Mouse (Mus musculus) hindbrain, embryonic 12.5 days (tissue): Measurements from ENCODE around the gene Gpbar1. TPM values are rescaled to one million over a fixed set of nuclear protein-coding genes. Genes with fewer than 3 reads are reported as not detected.

Source experiments
- ATAC-seq: fragments of 200-750 bp; cut with Nextera tagmentation; 2 replicates; pipeline ENCODE4 v1.8.0; 2017; ENCODE audit warnings: moderate TSS enrichment; ENCODE audit not compliant: low FRiP score
- H3K27ac ChIP-seq: fragments of 300-500 bp; sonication (generic); 2 replicates; pipeline ENCODE4 v1.5.1; 2016; ENCODE audit warnings: mild to moderate bottlenecking
- H3K27me3 ChIP-seq: fragments of 300-500 bp; sonication (generic); 2 replicates; pipeline ENCODE4 v1.6.1; 2016; ENCODE audit warnings: mild to moderate bottlenecking
- H3K36me3 ChIP-seq: fragments of 300-500 bp; sonication (generic); 2 replicates; pipeline ENCODE4 v1.6.1; 2016; ENCODE audit warnings: mild to moderate bottlenecking
- H3K4me1 ChIP-seq: fragments of 300-500 bp; sonication (generic); 2 replicates; pipeline ENCODE4 v1.6.1; 2016
- H3K4me2 ChIP-seq: fragments of 300-500 bp; sonication (generic); replicated peaks from 2 replicates; pipeline ENCODE4 v1.6.1; 2016; ENCODE audit warnings: mild to moderate bottlenecking
- H3K4me3 ChIP-seq: fragments of 300-500 bp; sonication (generic); 2 replicates; pipeline ENCODE4 v1.5.1; 2016; ENCODE audit warnings: mild to moderate bottlenecking
- H3K9ac ChIP-seq: fragments of 300-500 bp; sonication (generic); 2 replicates; pipeline ENCODE4 v1.6.1; 2016; ENCODE audit warnings: mild to moderate bottlenecking, moderate library complexity
- H3K9me3 ChIP-seq: fragments of 300-500 bp; sonication (generic); replicated peaks from 2 replicates; pipeline ENCODE4 v1.6.1; 2016; ENCODE audit warnings: mild to moderate bottlenecking
- WGBS: fragments of 180-500 bp; shearing (Covaris S2); methylation state at CpG from one replicate; pipeline ENCODE4 v1.1.7; 2016; 5-methylcytosine and 5-hydroxymethylcytosine counted together
- polyA plus RNA-seq: library from polyadenylated mRNA; unstranded; fragments of >200 nt; fragmentation: Nextera tagmentation; extraction: Ambion mirVana; gene quantifications from 2 replicates; pipeline ENCODE4 v1.2.1, GENCODE M21; 2016

Gpbar1 gene
- polyA plus RNA-seq, 1 experiment from 2014 or later: 0.19 TPM

DNA sequence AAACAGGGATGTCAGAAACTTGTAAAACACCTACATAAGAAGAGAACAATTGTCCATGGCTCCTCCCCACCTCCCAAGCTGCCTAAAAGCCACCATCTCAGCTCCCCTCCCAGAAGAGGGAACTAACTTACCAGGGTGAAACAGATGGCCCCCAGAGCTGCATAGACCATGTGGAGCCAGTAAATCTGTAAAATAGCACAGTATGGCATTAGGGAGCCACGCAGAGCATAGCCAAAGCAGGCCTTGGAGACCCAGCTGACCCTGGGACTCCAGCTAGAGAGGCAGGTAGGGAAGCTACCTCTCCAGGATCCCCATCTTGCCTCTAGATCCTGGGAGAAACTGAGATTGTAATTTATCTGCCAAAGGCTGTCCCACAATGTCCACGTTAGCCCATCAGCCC is 11.4 kb downstream of the Gpbar1 start:
- no peak for ATAC-seq
- no peak overlapping the region for H3K4me3 ChIP-seq
- no peak overlapping the region for H3K4me2 ChIP-seq
- WGBS: 90% methylated on average over 2 of the region's 2 CpGs
- H3K9me3 ChIP-seq: no peaks in the 10 kb centered on the region
- H3K27me3 ChIP-seq: no peaks in the 10 kb centered on the region
- H3K9ac ChIP-seq: no peak overlapping the region
- no peak overlapping the region for H3K27ac ChIP-seq
- H3K36me3 ChIP-seq: peaks cover 33% of the 10 kb centered on the region
- peaks cover 8% of the 10 kb centered on the region for H3K4me1 ChIP-seq

DNA sequence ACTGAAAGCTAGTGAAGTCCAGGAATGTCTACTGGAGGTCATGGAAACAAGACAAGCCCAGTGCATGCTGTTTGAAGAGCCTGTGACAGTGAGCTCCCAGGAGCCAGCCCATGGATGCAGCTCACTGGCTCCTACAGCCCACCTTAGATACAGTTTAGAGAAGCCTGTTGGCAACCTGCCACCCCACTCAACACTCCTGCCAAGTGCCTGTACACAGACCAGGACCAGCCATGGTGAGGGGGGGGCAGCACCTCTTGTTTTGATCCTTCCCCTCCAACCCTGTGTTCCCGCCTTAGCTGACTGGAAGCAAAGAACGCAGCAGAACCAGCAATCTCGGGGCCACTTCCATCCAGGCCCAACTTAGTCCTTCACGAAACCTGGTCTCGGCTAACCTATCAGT is 11.8 kb downstream of the Gpbar1 start:
- 96% methylated on average over 5 of the region's 5 CpGs for WGBS
- H3K36me3 ChIP-seq: peaks cover 33% of the 10 kb centered on the region
- no peak overlapping the region for H3K4me2 ChIP-seq
- H3K27me3 ChIP-seq: no peaks in the 10 kb centered on the region
- no peak overlapping the region for H3K27ac ChIP-seq
- H3K9me3 ChIP-seq: no peaks in the 10 kb centered on the region
- H3K9ac ChIP-seq: no peak overlapping the region
- ATAC-seq: no peak
- peaks cover 10% of the 10 kb centered on the region for H3K4me1 ChIP-seq
- no peak overlapping the region for H3K4me3 ChIP-seq

DNA sequence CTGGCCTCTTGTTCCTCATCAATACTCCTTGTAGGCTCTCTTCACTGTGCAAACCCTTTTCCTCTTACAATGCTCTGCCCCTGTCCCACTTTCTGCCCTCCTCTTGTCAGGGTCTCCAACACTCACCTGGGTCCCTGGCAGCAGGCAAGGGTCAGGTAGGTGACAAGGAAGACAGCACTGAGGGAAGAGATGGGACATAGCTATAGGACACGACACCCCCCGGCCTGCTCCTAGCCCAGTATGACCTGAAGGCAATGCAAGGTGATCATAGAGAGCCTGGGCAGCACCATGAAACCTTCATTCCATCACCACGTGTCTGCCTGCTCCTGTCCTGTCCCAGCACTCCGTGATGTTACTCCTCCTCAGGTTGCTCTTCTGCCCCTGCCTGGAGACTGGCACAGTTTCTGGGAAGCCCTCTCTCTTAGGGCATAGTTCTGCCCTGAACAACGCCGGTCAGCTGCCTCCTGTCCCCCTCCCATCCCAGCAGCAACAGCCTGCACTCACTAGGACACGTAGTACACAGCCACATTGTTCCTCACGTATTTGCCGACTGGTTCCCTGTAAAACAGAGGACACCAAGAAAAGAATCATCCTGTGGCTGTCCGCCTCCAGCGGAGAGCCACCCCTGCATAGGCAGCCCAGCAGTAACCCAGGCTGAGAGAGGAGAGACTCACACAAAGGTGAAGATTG is 14.1 kb downstream of the Gpbar1 start:
- Histone ChIP-seq H3K27me3 (no peaks in the 10 kb centered on the region), H3K4me3 (no peak overlapping the region), H3K27ac (no peak overlapping the region), H3K4me2 (no peak overlapping the region), H3K4me1 (peaks cover 22% of the 10 kb centered on the region), H3K9ac (no peak overlapping the region), H3K9me3 (no peaks in the 10 kb centered on the region), H3K36me3 (peaks cover 36% of the 10 kb centered on the region)
- ATAC-seq: no peak
- 87% methylated on average over 11 of the region's 11 CpGs for WGBS

DNA sequence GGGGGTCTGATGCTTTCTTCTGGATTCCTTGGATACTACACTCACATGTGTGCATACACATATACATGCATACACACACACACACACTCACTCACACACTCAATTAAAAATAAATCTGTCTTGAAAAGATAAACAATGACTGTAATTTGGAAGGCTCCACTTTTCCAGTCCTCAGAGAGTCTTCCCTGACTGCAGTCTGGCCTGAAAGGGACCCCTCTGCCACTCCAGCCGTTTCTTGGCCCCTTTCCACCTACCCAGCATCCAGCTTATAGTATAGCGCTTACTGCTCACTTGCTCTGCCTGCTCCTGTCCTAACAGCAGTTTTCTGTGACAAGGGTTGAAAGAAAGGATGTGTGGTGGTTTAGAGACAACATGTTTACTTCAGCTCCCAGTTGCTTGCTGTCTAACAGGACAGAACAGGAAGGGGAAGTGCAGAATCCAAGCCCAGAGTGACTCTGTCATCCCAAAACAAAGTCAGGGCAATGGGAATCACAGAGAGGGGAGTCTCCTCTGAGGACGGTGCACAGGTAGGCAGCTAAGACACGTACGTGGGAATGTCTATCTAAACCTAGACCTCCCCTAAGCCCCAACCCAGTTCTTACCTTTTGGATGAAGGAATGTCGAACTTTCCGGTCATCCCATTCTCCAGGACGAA is 15.1 kb downstream of the Gpbar1 start:
- Histone ChIP-seq H3K4me2 (no peak overlapping the region), H3K27ac (no peak overlapping the region), H3K9me3 (no peaks in the 10 kb centered on the region), H3K36me3 (peaks cover 36% of the 10 kb centered on the region), H3K4me1 (peaks cover 22% of the 10 kb centered on the region), H3K9ac (no peak overlapping the region), H3K4me3 (no peak overlapping the region), H3K27me3 (no peaks in the 10 kb centered on the region)
- no peak for ATAC-seq
- WGBS: 85% methylated on average over 8 of the region's 8 CpGs

DNA sequence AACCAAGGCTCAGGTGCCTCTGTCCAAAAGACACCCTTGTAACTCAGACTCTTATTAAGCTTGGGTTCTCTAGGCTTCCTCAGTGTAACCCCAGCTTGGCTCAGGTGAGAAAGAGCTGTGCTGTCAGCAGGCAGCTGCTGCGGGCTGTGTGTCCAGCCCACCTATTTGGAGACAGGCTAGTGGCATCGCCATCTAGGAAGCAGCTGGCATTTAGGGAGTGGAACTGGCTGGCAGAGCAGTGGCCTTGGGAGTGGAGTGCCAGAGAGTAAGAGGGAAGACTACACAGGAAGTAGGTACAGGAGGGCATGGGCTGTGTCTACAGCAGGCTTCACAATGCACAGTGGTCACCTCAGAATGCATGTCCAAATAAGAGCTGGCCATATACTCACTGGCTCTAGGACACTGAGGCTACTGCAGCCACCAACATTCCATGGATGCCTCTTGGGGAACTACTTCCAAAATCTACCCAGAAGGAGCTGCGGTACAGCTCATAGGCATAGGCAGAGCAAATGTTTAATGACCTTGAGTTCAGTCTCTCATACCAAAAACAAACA is 15.8 kb downstream of the Gpbar1 start:
- no peak for ATAC-seq
- 93% methylated on average over 3 of the region's 3 CpGs for WGBS
- Histone ChIP-seq H3K4me1 (peaks cover 22% of the 10 kb centered on the region), H3K9me3 (no peaks in the 10 kb centered on the region), H3K4me3 (no peak overlapping the region), H3K4me2 (no peak overlapping the region), H3K27ac (no peak overlapping the region), H3K36me3 (peaks cover 31% of the 10 kb centered on the region), H3K9ac (no peak overlapping the region), H3K27me3 (no peaks in the 10 kb centered on the region)

DNA sequence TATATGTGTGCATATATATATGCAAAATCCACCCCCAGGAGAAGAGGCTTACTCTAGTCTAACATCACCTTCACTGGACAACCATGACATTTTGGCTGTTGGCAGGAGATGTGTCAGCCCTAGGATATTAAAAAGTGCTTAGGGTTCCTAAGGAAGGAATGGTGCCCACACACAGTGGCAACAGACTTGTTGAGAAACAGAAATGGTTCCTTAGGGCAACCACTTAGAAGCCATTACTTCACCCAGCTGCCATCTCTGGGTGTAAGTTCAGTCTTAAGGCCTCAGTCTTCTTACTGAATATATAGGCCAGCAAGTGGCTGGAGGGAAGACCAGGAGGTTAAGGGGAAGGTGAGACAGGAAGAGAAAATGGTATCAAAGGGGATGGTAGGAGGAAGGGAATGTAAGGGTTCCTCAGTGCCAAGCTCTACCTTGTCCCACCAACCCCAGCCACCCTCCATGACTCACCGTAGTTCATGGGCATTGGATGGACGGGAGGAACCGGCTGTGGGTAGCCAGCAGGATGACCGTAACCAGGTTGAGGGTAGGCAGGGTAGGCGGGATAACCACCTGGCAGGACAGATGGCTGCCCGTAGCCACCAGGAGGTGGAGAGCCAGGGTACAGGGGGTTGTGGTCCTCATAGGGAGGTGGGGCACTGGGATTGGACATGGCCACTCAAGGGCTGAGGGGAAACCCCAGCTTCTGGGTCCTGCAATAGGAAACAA is 16.5 kb downstream of the Gpbar1 start:
- H3K9me3 ChIP-seq: no peaks in the 10 kb centered on the region
- peak; percentile 4; the same call in 1 of the 2 replicates for ATAC-seq
- H3K4me1 ChIP-seq: peaks cover 22% of the 10 kb centered on the region
- H3K4me3 ChIP-seq: no peak overlapping the region
- H3K27me3 ChIP-seq: no peaks in the 10 kb centered on the region
- H3K27ac ChIP-seq: peak overlapping the region; percentile 86
- peak overlapping the region; percentile 54; the same call in 1 of the 2 replicates for H3K9ac ChIP-seq
- H3K4me2 ChIP-seq: peak overlapping the region; percentile 32; the same call in 1 of the 2 replicates
- 90% methylated on average over 6 of the region's 6 CpGs for WGBS
- H3K36me3 ChIP-seq: peaks cover 24% of the 10 kb centered on the region

DNA sequence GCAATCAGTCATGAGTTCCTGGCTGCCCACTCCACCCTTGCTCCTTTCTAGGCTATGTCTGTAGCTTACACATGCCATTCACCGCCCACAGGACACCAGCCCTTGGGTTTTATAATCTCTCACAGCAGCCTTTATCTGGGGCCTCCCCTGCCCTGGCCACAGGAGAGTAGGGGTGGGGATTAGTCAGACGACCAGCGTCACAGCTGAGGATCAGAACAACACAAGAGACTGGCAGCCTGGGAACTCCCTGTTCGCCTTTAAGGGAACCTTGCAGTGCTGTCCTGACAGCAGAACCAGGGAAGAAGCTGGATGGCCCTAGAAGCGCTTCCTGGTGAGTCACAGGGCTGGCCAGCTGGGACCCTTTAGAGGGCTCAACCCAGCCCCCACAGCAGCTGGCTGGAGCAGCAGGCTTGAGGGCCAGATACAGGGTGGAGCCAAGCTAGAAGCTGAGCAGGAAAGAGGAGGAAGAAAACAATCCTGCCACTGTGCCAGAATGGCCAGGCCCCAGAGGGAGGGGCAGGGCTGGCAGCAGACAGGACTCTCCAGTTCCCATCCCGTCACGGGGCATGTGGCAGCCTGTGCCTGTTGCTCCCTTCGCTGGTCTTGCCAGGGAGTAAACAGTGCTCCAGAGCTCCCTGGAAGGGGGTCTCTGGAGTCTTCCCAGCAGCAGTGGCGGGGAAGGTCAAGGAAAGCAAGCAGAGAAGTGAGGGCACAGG is 17.3 kb downstream of the Gpbar1 start:
- Histone ChIP-seq H3K4me2 (peak overlapping the region; percentile 32), H3K4me1 (peaks cover 22% of the 10 kb centered on the region), H3K27me3 (no peaks in the 10 kb centered on the region), H3K27ac (peak overlapping the region; percentile 86), H3K9me3 (no peaks in the 10 kb centered on the region), H3K4me3 (no peak overlapping the region; the same call in 1 of the 2 replicates), H3K9ac (peak overlapping the region; percentile 54), H3K36me3 (peaks cover 17% of the 10 kb centered on the region)
- peak; percentile 86 for ATAC-seq
- WGBS: 26% methylated on average over 9 of the region's 9 CpGs

DNA sequence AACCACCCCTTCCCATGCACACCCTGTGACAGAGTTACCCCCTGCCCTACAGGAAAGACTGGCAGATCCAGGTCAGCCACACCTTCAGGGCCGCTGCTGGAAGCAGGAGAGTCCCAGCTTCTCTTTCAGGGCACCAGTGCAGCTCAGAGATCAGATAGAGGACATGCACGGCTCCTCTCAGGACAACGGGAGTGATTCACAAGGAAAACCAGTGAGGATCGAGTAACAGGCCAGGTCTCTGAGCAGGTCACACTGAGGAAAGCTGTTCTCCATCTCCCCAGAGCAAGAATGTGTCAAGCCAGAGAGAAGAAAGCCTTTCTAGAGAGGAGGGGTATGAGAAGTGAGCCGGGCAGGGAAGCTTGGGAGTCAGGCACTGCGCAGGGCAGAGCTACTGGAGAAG is 18.1 kb downstream of the Gpbar1 start:
- H3K36me3 ChIP-seq: peaks cover 14% of the 10 kb centered on the region; the same call in 1 of the 2 replicates
- peaks cover 22% of the 10 kb centered on the region for H3K4me1 ChIP-seq
- H3K4me3 ChIP-seq: no peak overlapping the region
- H3K9me3 ChIP-seq: no peaks in the 10 kb centered on the region
- H3K4me2 ChIP-seq: no peak overlapping the region
- H3K27me3 ChIP-seq: no peaks in the 10 kb centered on the region
- ATAC-seq: no peak
- H3K9ac ChIP-seq: 0 out of 2 replicates have a peak overlapping the region, but pooled peaks have one; percentile 54
- peak overlapping the region; percentile 86 for H3K27ac ChIP-seq
- 67% methylated on average over 6 of the region's 6 CpGs for WGBS

DNA sequence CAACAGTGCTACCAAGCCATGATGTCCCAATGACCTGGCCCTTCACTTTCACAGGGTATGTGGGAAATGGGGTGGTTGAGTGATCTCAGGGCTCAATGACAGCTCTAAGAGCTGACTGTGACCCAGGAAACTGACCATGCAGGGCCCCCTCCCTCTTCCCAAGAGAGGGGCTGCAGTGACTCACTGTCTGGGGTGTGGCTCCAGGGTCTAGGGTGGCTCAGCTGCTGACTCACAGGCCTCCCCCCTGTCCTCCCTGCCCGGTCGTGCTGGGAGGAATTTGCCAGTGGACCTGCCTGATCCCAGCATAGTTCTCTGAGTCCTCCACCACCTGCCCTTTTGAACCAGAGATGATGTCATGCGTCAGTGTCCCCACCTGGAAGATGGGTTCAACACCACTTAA is 18.9 kb downstream of the Gpbar1 start:
- H3K4me3 ChIP-seq: no peak overlapping the region
- 80% methylated on average over 3 of the region's 3 CpGs for WGBS
- H3K9me3 ChIP-seq: no peaks in the 10 kb centered on the region
- no peak for ATAC-seq
- H3K9ac ChIP-seq: no peak overlapping the region
- H3K4me1 ChIP-seq: peaks cover 22% of the 10 kb centered on the region
- H3K27me3 ChIP-seq: no peaks in the 10 kb centered on the region
- H3K4me2 ChIP-seq: no peak overlapping the region
- 0 out of 2 replicates have a peak, but pooled peaks cover 11% of the 10 kb centered on the region for H3K36me3 ChIP-seq
- peak overlapping the region; percentile 86; the same call in 1 of the 2 replicates for H3K27ac ChIP-seq

DNA sequence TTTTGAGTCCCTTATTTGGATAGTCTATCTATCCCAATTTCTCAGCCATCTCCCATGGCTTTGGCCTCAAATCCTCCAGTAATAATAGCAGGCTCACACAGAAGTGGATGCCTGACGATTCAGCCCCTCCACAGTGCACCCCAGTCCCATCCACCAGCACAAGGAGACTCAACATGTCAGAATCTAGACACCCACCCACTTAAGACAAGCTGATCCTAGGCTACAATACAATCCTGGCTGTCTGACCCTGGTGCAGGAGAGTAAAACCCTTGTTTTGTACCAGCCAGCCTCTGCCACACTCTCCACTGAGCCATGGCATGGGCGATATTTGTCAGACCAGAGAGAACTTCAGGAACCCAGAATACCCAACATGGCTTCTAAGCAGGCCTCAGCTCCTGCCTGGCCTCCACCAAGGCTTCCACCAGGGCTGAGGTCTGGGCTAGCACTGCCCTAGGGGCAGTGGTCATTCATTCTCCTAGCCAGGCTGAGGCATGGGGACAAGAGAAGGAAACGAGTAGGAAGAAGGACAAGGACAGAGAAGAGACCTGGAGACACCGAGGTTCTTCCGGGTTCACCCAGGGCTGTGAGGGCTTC is 19.9 kb downstream of the Gpbar1 start:
- H3K4me2 ChIP-seq: no peak overlapping the region
- H3K4me1 ChIP-seq: peaks cover 23% of the 10 kb centered on the region
- H3K27ac ChIP-seq: no peak overlapping the region
- H3K4me3 ChIP-seq: no peak overlapping the region
- H3K9me3 ChIP-seq: no peaks in the 10 kb centered on the region
- no peak for ATAC-seq
- peaks cover 5% of the 10 kb centered on the region; the same call in 1 of the 2 replicates for H3K27me3 ChIP-seq
- H3K9ac ChIP-seq: no peak overlapping the region
- 82% methylated on average over 5 of the region's 5 CpGs for WGBS
- H3K36me3 ChIP-seq: 0 out of 2 replicates have a peak, but pooled peaks cover 6% of the 10 kb centered on the region

DNA sequence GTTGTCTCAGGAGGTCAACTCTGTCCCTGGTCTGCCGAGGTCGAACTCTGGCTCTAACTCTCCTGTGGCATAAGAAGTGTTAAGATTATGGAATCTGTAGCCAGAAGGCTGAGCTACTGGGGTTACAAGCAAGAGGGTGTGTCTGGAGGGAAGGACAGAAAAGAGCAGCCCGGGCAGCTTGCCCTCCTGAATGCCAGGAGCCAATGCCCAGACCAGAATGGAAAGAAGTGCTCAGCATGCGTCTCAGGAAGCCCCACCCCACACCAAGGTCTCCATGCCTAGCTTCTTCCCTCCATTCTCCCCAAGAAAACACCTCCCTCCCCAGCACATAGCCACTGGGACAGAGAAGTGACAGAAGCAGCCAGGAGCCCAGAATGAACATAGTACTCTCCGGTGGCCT is 20.6 kb downstream of the Gpbar1 start:
- 78% methylated on average over 5 of the region's 5 CpGs for WGBS
- H3K9ac ChIP-seq: no peak overlapping the region
- ATAC-seq: no peak

More for the DNA sequence above, 20.6 kb downstream of the Gpbar1 start:
- no peak overlapping the region for H3K4me3 ChIP-seq
- H3K27ac ChIP-seq: no peak overlapping the region
- H3K4me1 ChIP-seq: peaks cover 31% of the 10 kb centered on the region
- H3K36me3 ChIP-seq: 0 out of 2 replicates have a peak, but pooled peaks cover 6% of the 10 kb centered on the region
- H3K9me3 ChIP-seq: no peaks in the 10 kb centered on the region
- H3K4me2 ChIP-seq: no peak overlapping the region
- H3K27me3 ChIP-seq: peaks cover 13% of the 10 kb centered on the region
